Mouse (Mus musculus): Measurements from ENCODE around the gene Slit2.

The Slit2 gene

GRCm38 (mm10) chr5:48230430-48231080 lies 247.6 kb downstream of the Slit2 start:
- DNase-seq (ENCODE audit: low spot score): no peak

DNA sequence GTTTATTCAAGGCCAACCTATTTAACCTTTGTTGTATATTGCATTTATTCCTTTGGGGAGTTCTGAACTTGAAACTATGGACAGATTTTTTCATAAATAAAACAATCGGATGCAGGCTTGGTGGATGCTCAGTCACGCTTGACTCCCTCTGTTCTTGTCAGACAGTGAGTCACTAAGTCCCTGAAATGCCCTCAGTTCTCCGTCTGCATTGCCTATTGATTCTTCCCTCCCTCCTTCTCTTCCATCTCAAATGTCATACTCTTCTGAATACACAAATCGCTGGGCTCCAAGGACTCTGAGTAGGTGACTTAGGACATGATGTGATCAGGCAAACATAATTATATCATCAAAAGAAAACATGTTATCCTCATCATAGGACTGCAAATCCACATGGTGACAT lies 251.8 kb downstream of the Slit2 start:
- no peak for DNase-seq (ENCODE audit: low spot score)

- DNase-seq (ENCODE audit: low spot score): no peak
These were observed 252.3 kb downstream of the Slit2 start for GRCm38 (mm10) chr5:48235270-48235669.

- DNase-seq (ENCODE audit: low spot score): peak; percentile 77
These were observed 257.8 kb downstream of the Slit2 start for GRCm38 (mm10) chr5:48240751-48241150.

GRCm38 (mm10) chr5:48248327-48248726 lies 265.4 kb downstream of the Slit2 start:
- DNase-seq (ENCODE audit: low spot score): no peak

GRCm38 (mm10) chr5:48277561-48277960 lies 294.6 kb downstream of the Slit2 start:
- DNase-seq (ENCODE audit: low spot score): no peak

DNA sequence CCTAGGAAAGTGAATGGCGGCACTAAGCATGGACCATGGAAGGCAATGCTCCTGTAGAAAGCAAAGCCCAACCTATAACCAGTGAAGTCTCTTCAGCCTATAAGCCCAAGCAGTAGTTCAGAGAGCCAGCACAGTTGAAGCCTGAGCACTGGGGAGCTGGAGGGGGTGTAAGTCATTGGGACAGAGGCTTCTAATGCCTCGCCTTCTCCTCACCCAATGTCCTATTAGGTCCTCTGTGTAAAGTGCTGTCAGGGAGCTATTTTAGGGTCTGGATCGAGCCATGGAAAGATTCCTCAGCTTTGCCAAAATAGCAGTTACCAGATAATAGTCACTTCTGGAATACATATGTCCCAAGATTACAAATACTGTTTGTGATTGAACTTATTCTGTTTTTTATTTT lies 318.2 kb downstream of the Slit2 start:
- DNase-seq (ENCODE audit: low spot score): no peak

- DNase-seq (ENCODE audit: low spot score): no peak
These were observed 332.2 kb downstream of the Slit2 start for GRCm38 (mm10) chr5:48315057-48315602.

DNA sequence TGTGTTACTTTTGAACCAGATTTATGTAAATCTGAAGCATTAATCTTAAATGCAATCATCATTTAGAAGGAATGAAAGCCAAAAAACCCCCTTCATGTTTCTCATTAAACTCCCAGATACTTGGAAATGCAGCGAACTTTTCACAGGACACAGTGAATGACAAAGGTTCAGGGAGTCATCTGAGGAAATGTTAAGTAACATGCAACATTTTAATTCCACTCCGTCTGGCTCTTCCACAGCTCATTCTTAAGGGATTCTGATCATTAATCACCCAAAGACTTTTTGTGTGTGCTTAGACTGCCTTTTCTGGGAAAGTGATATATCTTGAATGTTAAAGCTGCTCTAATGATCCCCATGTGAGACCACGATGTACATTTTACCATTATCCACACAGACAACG lies 337.7 kb downstream of the Slit2 start:
- no peak for DNase-seq (ENCODE audit: low spot score)

DNA sequence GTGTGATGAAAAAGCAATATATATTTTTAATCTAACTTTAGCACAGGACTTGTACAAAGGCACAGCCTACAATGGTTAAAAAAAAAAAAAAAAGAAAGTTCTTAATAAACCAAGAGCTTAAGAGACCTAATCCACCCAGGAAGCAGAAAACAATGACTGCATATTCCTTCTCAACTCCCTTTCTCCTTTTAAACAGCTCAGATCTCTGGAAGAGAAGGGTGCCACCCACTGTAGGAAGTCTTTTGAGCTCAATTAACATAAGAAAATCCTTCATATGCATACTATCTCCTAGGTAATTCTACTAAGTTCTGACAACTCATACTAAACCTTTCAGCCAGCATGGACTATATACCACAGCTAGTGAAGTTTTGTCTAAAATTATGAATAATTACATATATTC lies 343.3 kb downstream of the Slit2 start:
- DNase-seq (ENCODE audit: low spot score): no peak

- DNase-seq (ENCODE audit: low spot score): no peak
These were observed 344.7 kb downstream of the Slit2 start, which contains the start of gene 5730480H06Rik for GRCm38 (mm10) chr5:48327652-48328051. Gene 5730480H06Rik, plus strand, starts transcription at chr5:48327952.

- peak; percentile 12 for DNase-seq (ENCODE audit: low spot score)
These were observed 346.8 kb downstream of the Slit2 start for GRCm38 (mm10) chr5:48329751-48330150.

GRCm38 (mm10) chr5:48330817-48331216 lies 347.9 kb downstream of the Slit2 start:
- no peak for DNase-seq (ENCODE audit: low spot score)

GRCm38 (mm10) chr5:48331441-48331840 lies 348.5 kb downstream of the Slit2 start:
- DNase-seq (ENCODE audit: low spot score): no peak

- no peak for DNase-seq (ENCODE audit: low spot score)
These were observed 350.5 kb downstream of the Slit2 start for GRCm38 (mm10) chr5:48333407-48333806.

GRCm38 (mm10) chr5:48333884-48334513 lies 351.1 kb downstream of the Slit2 start:
- DNase-seq (ENCODE audit: low spot score): no peak

GRCm38 (mm10) chr5:48340808-48341433 lies 358.0 kb downstream of the Slit2 start:
- DNase-seq (ENCODE audit: low spot score): no peak

DNA sequence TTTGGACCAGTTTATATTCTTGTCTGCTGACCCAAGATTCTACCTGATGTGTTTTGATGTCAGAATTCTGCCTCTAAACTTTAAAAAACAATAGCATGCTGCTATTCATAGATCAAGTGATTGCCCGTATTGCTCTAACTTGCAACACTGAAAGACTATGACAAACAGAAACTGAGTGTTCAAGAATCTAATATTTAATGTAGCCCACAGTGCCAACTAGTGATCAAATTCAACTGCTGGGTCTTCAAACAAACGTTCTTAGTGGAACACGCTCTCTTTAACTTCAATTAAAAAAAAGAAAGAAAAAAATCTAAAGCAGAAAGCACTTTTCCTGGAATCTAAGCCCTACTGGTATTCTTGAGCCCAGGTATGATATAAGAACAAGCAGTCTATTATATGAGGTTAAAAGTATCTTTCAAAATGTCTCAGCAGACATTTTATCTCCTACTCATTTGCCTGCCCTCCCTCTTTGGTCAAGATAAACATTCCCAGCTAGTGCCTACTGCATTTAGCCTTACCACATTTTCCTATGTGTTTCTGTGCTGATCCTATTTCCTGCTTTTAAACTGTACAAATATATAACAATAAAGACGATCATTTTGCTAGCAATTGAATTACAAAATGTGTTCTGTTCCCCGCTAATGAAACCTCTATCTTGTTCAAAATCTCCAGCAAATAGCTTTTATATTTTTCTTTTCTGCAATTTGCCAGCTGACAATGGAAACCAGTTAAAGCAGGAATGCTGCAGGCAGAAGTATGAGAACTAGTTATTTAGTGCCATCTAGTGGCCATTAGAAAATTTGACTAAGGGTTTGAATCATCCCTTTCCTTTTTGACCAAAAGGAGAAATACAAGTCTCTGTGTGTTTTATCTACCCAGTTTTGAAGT lies 362.4 kb downstream of the Slit2 start:
- DNase-seq (ENCODE audit: low spot score): peak; percentile 82

DNA sequence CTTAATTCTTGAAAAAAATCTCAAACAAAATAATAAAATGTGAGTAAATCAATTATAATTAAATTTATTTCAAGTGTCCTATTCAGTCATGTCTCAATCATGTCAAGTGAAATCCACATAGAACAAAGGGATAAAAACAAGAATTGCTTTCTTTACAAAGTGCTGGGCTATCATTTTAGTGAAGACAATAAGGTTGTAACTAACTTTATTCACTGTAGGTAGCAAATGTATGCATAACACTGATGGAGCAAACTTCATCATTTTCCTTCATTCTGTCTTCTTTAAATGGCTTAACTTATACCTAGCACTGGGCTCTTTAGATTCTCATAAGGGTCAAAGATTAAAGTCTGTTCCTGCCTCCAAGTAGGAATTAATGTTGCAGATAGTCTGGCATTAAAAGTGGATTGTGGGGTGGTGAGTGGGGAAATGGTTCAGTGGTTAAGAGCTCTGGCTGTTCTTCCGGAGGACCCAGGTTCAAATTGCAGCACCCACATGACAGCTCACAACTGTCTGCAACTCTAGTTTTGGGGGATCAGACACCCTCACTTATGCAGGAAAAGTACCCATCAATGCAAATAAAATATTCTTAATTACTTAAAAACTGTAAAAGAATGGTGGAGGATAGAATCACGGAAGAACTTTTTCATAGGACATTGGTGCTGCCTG lies 363.2 kb downstream of the Slit2 start:
- no peak for DNase-seq (ENCODE audit: low spot score)

- DNase-seq (ENCODE audit: low spot score): no peak
These were observed 366.4 kb downstream of the Slit2 start for GRCm38 (mm10) chr5:48349309-48349708.
